Mouse (Mus musculus): ENCODE measurements around the gene Sftpa1. TPM values are rescaled to one million over a fixed set of nuclear protein-coding genes. Genes with fewer than 3 reads are reported as not detected.
A peak's percentile ranks its signal among the peaks of the same experiment; 100 is the strongest.

Sftpa1 gene
- polyA plus RNA-seq, 1 experiment from 2014 or later, result not detected

DNA sequence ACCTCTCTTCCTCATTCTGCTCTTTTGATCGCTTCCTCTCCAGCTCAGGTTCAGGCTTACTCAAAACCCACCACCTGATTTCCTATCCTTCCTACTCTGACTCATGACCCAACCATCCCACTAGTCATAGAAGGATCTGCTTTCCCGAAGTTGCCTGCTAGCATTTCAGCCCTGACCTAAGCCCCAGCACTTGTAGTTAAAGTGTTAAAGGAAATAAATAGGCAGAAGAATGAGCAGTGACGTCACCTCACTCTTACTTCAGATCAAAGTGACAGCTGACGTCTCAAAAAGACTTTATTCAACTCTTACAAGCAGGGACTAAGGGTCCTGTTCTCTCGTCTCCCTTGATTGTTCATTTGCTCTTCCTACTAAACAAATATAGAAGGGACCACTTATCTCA lies 35.7 kb downstream of the Sftpa1 start:
- ATAC-seq (replicated peaks; ENCODE audit: low FRiP score), result no peak
- 59% methylated on average over 5 of the region's 5 CpGs for WGBS
- no peaks in the 10 kb centered on the region for H3K27me3 ChIP-seq
- no peak overlapping the region for H3K4me3 ChIP-seq (replicated peaks)
- H3K9ac ChIP-seq, result no peak overlapping the region
- no peak overlapping the region for H3K27ac ChIP-seq
- no peak overlapping the region for H3K4me2 ChIP-seq
- H3K9me3 ChIP-seq (replicated peaks), result no peaks in the 10 kb centered on the region
- H3K4me1 ChIP-seq, result no peaks in the 10 kb centered on the region
- no peaks in the 10 kb centered on the region for H3K36me3 ChIP-seq

DNA sequence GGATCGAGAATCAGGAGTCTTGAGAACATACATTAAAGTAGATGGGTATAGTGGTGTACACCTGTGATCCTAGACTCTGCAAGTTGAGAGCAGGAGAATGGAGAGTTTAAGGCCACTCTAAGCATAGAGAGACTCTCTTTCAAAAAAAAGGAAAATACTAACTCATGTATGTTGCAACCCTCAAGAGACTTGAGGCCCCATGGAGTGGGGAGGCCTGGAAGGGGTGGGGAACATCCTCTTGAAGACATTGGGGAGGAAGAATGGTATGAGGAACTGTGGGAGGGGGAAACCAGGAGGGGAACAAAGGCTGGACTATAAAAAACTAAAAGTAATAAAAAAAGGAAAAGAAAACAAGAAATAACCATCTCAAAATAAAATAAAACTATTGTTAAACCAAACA lies 37.0 kb downstream of the Sftpa1 start:
- WGBS, result 91% methylated on average over 1 of the region's 1 CpGs
- H3K4me1 ChIP-seq, result no peaks in the 10 kb centered on the region
- no peaks in the 10 kb centered on the region for H3K36me3 ChIP-seq
- ATAC-seq (replicated peaks; ENCODE audit: low FRiP score), result no peak
- no peak overlapping the region for H3K4me3 ChIP-seq (replicated peaks)
- H3K9me3 ChIP-seq (replicated peaks), result no peaks in the 10 kb centered on the region
- no peak overlapping the region for H3K27ac ChIP-seq
- no peak overlapping the region for H3K9ac ChIP-seq
- H3K4me2 ChIP-seq, result no peak overlapping the region
- no peaks in the 10 kb centered on the region for H3K27me3 ChIP-seq

DNA sequence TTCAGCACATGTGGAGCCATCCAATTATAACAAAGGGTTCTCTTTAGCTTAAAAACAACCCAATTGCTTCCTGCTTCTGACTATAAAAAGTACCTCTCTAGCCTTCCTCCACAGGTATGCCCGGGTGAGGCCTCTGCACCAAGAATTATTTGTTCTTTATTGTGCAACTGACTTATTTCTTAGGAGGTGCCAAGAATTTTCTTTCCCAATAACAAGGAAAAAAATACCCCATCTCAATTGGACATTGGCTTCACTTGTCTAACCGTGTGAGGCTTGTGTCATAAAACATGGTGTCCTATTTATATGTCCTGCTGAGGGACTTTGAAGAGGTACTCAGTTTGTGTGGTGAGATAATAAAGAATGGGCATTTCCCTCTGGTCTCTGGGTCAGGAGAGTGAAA lies 38.9 kb downstream of the Sftpa1 start:
- Histone ChIP-seq H3K9ac (no peak overlapping the region), H3K36me3 (no peaks in the 10 kb centered on the region), H3K27me3 (no peaks in the 10 kb centered on the region), H3K9me3 (replicated peaks) (no peaks in the 10 kb centered on the region), H3K4me3 (replicated peaks) (no peak overlapping the region), H3K4me1 (no peaks in the 10 kb centered on the region), H3K4me2 (no peak overlapping the region), H3K27ac (no peak overlapping the region)
- 88% methylated on average over 2 of the region's 2 CpGs for WGBS
- no peak for ATAC-seq (replicated peaks; ENCODE audit: low FRiP score)

DNA sequence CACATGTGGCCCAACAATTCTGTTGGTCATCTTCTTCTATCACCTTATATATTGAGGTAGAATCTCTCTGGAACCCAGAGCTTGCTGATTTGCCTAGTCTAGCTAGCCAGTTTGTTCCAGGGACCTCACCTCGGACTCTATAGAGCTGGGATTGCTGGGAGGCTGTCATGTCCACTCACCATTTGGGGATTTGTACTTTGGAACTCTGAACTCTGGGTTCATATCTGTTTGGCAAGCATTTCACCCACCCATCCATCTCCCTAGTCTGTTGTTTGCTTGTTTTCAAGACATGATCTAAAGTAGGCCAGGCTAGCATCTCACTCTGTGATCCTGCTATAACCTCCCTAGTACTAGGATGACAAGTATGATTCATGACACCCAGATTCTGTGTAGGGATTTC lies 43.2 kb downstream of the Sftpa1 start:
- no peak for ATAC-seq (replicated peaks; ENCODE audit: low FRiP score)
- H3K27ac ChIP-seq, result no peak overlapping the region
- H3K36me3 ChIP-seq, result no peaks in the 10 kb centered on the region
- H3K4me1 ChIP-seq, result no peaks in the 10 kb centered on the region
- H3K4me2 ChIP-seq, result no peak overlapping the region
- no peaks in the 10 kb centered on the region for H3K9me3 ChIP-seq (replicated peaks)
- 63% methylated on average over 1 of the region's 1 CpGs for WGBS
- H3K9ac ChIP-seq, result no peak overlapping the region
- no peak overlapping the region for H3K4me3 ChIP-seq (replicated peaks)
- H3K27me3 ChIP-seq, result no peaks in the 10 kb centered on the region

DNA sequence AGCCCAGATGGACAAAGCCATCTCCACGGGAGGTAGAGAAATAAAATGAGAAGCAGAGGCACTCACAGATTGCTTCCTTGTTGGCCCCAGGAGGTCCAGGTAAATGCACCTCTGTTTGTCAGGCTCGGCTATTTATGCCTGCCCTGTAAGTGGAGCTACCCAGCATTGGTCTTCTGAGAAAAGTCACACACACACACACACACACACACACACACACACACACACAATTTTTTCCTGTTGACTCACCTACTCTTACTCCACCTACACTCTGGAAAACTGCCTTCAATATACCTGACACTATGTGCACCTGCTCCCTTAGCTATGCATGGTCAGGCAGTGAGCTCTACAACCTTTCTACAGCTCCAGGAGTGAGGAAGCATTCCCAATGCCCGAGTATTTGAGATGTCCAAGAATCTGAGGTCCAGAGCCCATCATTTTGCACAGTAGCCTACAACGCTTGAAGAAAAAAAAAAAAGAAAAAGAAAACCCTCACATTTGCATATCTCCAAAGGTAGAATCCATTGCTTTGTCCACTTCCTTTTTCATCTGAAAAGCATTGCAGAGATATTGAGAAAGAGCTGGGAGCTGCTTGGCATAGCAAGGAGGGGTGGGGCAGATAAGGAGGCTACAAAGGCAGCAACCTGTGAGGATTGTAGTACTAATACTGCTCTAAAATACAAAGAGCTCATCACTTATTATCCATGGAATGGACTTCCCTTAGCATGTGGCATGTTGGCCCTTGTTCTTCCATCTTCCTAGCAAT lies 53.7 kb downstream of the Sftpa1 start, which contains the start of gene Sftpd:
TSS of gene Sftpd (minus strand) at position 91 of the 763 bp plus-strand sequence.
- H3K4me3 ChIP-seq (replicated peaks), result no peak within 1 kb of the TSS
- 0 out of 2 replicates have a peak, but pooled peaks have one; percentile 15 for ATAC-seq (replicated peaks; ENCODE audit: low FRiP score)
- 81% methylated on average over 4 of the region's 4 CpGs for WGBS

More for the DNA sequence above, 53.7 kb downstream of the Sftpa1 start, which contains the start of gene Sftpd:
- no peak within 1 kb of the TSS for H3K9ac ChIP-seq
- no peaks in the 10 kb centered on the region for H3K36me3 ChIP-seq
- H3K27me3 ChIP-seq, result no peaks in the 10 kb centered on the region
- H3K9me3 ChIP-seq (replicated peaks), result no peaks in the 10 kb centered on the region
- no peak within 1 kb of the TSS for H3K4me2 ChIP-seq
- H3K4me1 ChIP-seq, result no peaks in the 10 kb centered on the region
- no peak within 1 kb of the TSS for H3K27ac ChIP-seq

Other genes starting within 250 kb of the Sftpa1 start
- gene Sh2d4b, start 238.5 kb upstream of the Sftpa1 start, polyA plus RNA-seq (2015; fragmentation: Nextera tagmentation; extraction: Ambion mirVana), result 0.85 and 0.92 TPM in 2 replicates
- 109 and 112 TPM in 2 replicates for gene Tspan14, start 165.0 kb upstream of the Sftpa1 start, polyA plus RNA-seq (2015; fragmentation: Nextera tagmentation; extraction: Ambion mirVana)
- gene Fam213a, start 118.0 kb upstream of the Sftpa1 start, polyA plus RNA-seq (2015; fragmentation: Nextera tagmentation; extraction: Ambion mirVana), result 96.8 and 103 TPM in 2 replicates
- gene Dydc2, start 62.6 kb upstream of the Sftpa1 start, polyA plus RNA-seq (2015; fragmentation: Nextera tagmentation; extraction: Ambion mirVana), result not detected in 2 replicates
- 0.16 TPM in 1 of 2 replicates, not detected in the other for gene Dydc1, start 58.9 kb upstream of the Sftpa1 start, polyA plus RNA-seq (2015; fragmentation: Nextera tagmentation; extraction: Ambion mirVana)
- 0.46 and 0.88 TPM in 2 replicates for gene Mat1a, start 26.7 kb upstream of the Sftpa1 start, polyA plus RNA-seq (2015; fragmentation: Nextera tagmentation; extraction: Ambion mirVana)
- 0.24 and 0.26 TPM in 2 replicates for gene Mbl1, start 19.7 kb downstream of the Sftpa1 start, polyA plus RNA-seq (2015; fragmentation: Nextera tagmentation; extraction: Ambion mirVana)
- 0.46 TPM in 1 of 2 replicates, not detected in the other for gene Sftpd, start 53.4 kb downstream of the Sftpa1 start, polyA plus RNA-seq (2015; fragmentation: Nextera tagmentation; extraction: Ambion mirVana)
- 0.12 TPM in 1 of 2 replicates, not detected in the other for gene Gm2832, start 147.0 kb downstream of the Sftpa1 start, polyA plus RNA-seq (2015; fragmentation: Nextera tagmentation; extraction: Ambion mirVana)
- not detected in 2 replicates for gene Gm5798, start 216.8 kb downstream of the Sftpa1 start, polyA plus RNA-seq (2015; fragmentation: Nextera tagmentation; extraction: Ambion mirVana)

All from kidney, embryonic 15.5 days (tissue).